Comparison of ENCODE assay signal across 8 mouse cellular contexts in genomic region chrX:60403764-60404667, GRCm38 (mm10).
DNase-seq lines count a peak whose midpoint lies in the region; ATAC-seq lines count a peak whose summit lies in the region.

No protein-coding gene starts in this region.

- H3K9ac ChIP-seq in hindbrain, embryonic 12.5 days = peak overlapping the region; percentile 77

- no peaks in the 10 kb centered on the region for H3K9me3 ChIP-seq in hindbrain, embryonic 12.5 days (replicated peaks)

- H3K4me3 ChIP-seq in hindbrain, embryonic 12.5 days = peak overlapping the region; percentile 54

- peak overlapping the region; percentile 95 for H3K27ac ChIP-seq in hindbrain, embryonic 12.5 days

- peak overlapping the region; percentile 63 for H3K4me2 ChIP-seq in hindbrain, embryonic 12.5 days (replicated peaks)

- peak; percentile 71 for ATAC-seq in frontal cortex, adult (ENCODE audit: low TSS enrichment)
- ATAC-seq in hindbrain, embryonic 12.5 days (ENCODE audit: low FRiP score) = peak; percentile 85
- ATAC-seq in megakaryocyte, adult 5-6 weeks (ENCODE audit: poor library complexity, severe bottlenecking) = peak; percentile 61

- no peaks in the 10 kb centered on the region for H3K36me3 ChIP-seq in hindbrain, embryonic 12.5 days

- 18% methylated on average over 75 of the region's 126 CpGs for WGBS in hindbrain, embryonic 12.5 days

- peaks cover 7% of the 10 kb centered on the region for H3K4me1 ChIP-seq in hindbrain, embryonic 12.5 days

- peak; percentile 37 for DNase-seq in T-cell, adult 2 months (ENCODE audit: low spot score)
- peak; percentile 76 for DNase-seq in cerebellum, adult 9-11 months
- peak; percentile 41 to 53 for DNase-seq in layer of hippocampus, postnatal 36 days
- peak; percentile 30 to 54 for DNase-seq in right cerebral cortex, postnatal 10 days (ENCODE audit: low spot score in 2 of 2)
- DNase-seq in urinary bladder, postnatal 14 days (ENCODE audit: low spot score) = peak; percentile 64

- H3K27me3 ChIP-seq in hindbrain, embryonic 12.5 days = no peaks in the 10 kb centered on the region

Comparison
In these comparisons a context has a peak if more than half of its experiments do, and no peak if none do; other contexts are left out.
1. Peak in every context shown above with its lines: DNase-seq, ATAC-seq, H3K4me3 ChIP-seq and H3K27ac ChIP-seq.